Mouse (Mus musculus): ENCODE data around the gene Zkscan2. TPM values are rescaled to one million over a fixed set of nuclear protein-coding genes. Genes with fewer than 3 reads are reported as not detected.

Gene Zkscan2
- polyA plus RNA-seq, 1 experiment from 2014 or later, result 0.83 TPM

- WGBS, result 68% methylated on average over 4 of the region's 4 CpGs
- Histone ChIP-seq H3K4me2 (no peak overlapping the region), H3K4me1 (replicated peaks) (peaks cover 15% of the 10 kb centered on the region), H3K9me3 (replicated peaks) (no peaks in the 10 kb centered on the region), H3K4me3 (no peak overlapping the region), H3K27me3 (peaks cover 4% of the 10 kb centered on the region; the same call in 1 of the 2 replicates), H3K27ac (no peak overlapping the region), H3K36me3 (no peaks in the 10 kb centered on the region), H3K9ac (no peak overlapping the region)
- ATAC-seq (replicated peaks; ENCODE audit: insufficient number of reproducible peaks, insufficient read depth, low FRiP score, low read depth), result no peak
These were observed 36.7 kb downstream of the Zkscan2 start for GRCm38 (mm10) chr7:123463569-123463968.

DNA sequence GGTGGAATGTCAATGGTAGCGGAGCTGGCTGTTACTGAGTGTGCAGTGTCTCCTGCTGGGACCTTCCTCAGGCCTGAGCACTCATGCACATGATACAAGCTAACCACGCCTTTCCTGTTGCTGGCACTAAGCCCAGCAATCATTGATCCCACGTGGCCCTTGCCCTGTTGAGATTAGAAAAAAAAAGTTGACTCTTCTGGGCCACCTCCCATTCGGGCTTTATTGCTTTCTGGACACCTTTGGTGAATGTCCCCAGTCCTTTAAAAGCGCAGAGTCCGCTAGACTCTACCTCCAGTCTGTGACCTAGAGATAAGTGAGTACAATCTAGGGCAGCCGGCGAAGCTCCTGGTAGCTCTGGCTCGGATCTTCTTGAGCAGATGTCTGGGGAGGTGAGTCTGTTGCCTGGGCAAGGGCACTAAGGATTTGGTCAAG is 38.2 kb downstream of the Zkscan2 start, which contains the start of gene Aqp8:
Aqp8 (plus strand) TSS at position 222 of the 432 bp plus-strand sequence.
- no peaks in the 10 kb centered on the region for H3K36me3 ChIP-seq
- peaks cover 4% of the 10 kb centered on the region; the same call in 1 of the 2 replicates for H3K27me3 ChIP-seq
- ATAC-seq (replicated peaks; ENCODE audit: insufficient number of reproducible peaks, insufficient read depth, low FRiP score, low read depth), result peak; percentile 78; the same call in 1 of the 2 replicates
- H3K9me3 ChIP-seq (replicated peaks), result no peaks in the 10 kb centered on the region
- H3K4me3 ChIP-seq, result no peak within 1 kb of the TSS
- H3K27ac ChIP-seq, result no peak within 1 kb of the TSS
- H3K4me2 ChIP-seq, result no peak within 1 kb of the TSS
- no peak within 1 kb of the TSS for H3K9ac ChIP-seq
- H3K4me1 ChIP-seq (replicated peaks), result peaks cover 12% of the 10 kb centered on the region
- 30% methylated on average over 9 of the region's 9 CpGs for WGBS

DNA sequence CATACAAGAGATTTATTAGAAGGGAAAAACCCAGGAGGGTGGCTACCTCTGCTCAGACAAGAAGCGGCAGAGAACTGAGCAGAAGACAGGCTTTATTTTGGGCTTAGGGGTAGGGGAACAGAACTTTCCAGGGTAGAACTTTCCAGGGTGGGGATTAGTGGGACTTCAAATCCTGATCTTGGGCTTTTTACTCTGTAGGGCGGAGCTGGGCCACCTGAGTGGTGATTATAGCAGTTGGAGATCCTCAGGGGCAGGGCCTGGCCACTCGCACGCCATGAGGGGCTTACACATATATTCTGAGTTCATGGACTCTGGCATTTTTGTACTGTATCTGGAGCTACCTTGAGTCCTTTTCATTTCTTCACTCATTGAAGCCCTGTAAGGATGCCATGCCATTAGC is 38.9 kb downstream of the Zkscan2 start:
- H3K27me3 ChIP-seq, result peaks cover 4% of the 10 kb centered on the region; the same call in 1 of the 2 replicates
- H3K4me3 ChIP-seq, result no peak overlapping the region
- ATAC-seq (replicated peaks; ENCODE audit: insufficient number of reproducible peaks, insufficient read depth, low FRiP score, low read depth), result no peak
- H3K27ac ChIP-seq, result no peak overlapping the region
- H3K4me2 ChIP-seq, result no peak overlapping the region
- H3K36me3 ChIP-seq, result no peaks in the 10 kb centered on the region
- WGBS, result 94% methylated on average over 4 of the region's 4 CpGs
- peaks cover 12% of the 10 kb centered on the region for H3K4me1 ChIP-seq (replicated peaks)
- H3K9ac ChIP-seq, result no peak overlapping the region
- H3K9me3 ChIP-seq (replicated peaks), result no peaks in the 10 kb centered on the region

DNA sequence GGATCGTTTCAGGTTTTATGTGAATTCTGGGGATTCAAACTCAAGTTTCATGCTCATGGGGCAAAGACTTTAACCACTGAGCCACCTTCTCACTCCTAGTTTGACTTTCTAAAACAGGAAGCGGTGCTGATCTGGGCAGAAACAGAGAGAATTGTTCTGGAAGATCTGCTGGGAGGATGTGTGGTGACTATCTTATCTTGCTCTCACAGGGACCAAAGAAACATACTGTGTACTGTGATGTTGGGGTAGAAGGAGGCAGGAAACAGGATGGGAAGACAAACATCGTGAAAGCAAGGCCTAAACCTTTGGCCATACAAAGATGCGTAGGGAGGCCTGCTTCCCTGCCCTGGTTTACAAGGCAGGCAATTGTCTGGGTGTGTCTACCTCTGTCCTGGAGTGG is 41.0 kb downstream of the Zkscan2 start:
- Histone ChIP-seq H3K4me3 (no peak overlapping the region), H3K27me3 (no peaks in the 10 kb centered on the region), H3K27ac (no peak overlapping the region), H3K9ac (no peak overlapping the region), H3K4me1 (replicated peaks) (peaks cover 12% of the 10 kb centered on the region), H3K9me3 (replicated peaks) (no peaks in the 10 kb centered on the region), H3K36me3 (no peaks in the 10 kb centered on the region), H3K4me2 (no peak overlapping the region)
- 63% methylated on average over 4 of the region's 4 CpGs for WGBS
- no peak for ATAC-seq (replicated peaks; ENCODE audit: insufficient number of reproducible peaks, insufficient read depth, low FRiP score, low read depth)

DNA sequence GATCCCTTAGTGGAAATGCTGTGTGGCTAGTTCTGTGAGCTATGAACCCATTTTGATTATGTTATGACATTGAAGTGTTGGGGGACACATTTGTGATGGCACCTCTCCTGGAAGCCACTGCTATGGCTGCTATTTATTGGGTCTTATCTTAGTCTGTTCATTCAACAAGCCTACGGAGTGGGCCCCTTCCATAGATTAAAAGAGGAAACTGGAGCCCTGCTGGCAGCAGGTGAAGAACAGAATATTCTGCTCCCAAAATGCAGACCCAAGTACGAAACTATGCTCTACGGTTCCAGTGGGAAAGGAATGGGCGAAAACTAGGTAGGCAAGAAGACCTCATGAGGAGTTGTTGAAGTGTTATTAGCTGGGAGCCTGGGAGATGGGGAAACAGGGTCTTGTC is 41.9 kb downstream of the Zkscan2 start:
- Histone ChIP-seq H3K9me3 (replicated peaks) (no peaks in the 10 kb centered on the region), H3K9ac (no peak overlapping the region), H3K4me2 (no peak overlapping the region), H3K4me1 (replicated peaks) (peaks cover 12% of the 10 kb centered on the region), H3K36me3 (no peaks in the 10 kb centered on the region), H3K4me3 (no peak overlapping the region), H3K27me3 (no peaks in the 10 kb centered on the region), H3K27ac (no peak overlapping the region)
- 79% methylated on average over 4 of the region's 4 CpGs for WGBS
- ATAC-seq (replicated peaks; ENCODE audit: insufficient number of reproducible peaks, insufficient read depth, low FRiP score, low read depth), result no peak

- Histone ChIP-seq H3K4me2 (no peak overlapping the region), H3K27me3 (no peaks in the 10 kb centered on the region), H3K9ac (no peak overlapping the region), H3K36me3 (no peaks in the 10 kb centered on the region), H3K4me3 (no peak overlapping the region), H3K27ac (no peak overlapping the region), H3K9me3 (replicated peaks) (no peaks in the 10 kb centered on the region), H3K4me1 (replicated peaks) (peaks cover 4% of the 10 kb centered on the region; the same call in 1 of the 2 replicates)
- no peak for ATAC-seq (replicated peaks; ENCODE audit: insufficient number of reproducible peaks, insufficient read depth, low FRiP score, low read depth)
- 84% methylated on average over 3 of the region's 3 CpGs for WGBS
These were observed 45.2 kb downstream of the Zkscan2 start for GRCm38 (mm10) chr7:123455088-123455487.

- H3K9ac ChIP-seq, result no peak overlapping the region
- no peak overlapping the region for H3K27ac ChIP-seq
- no peak for ATAC-seq (replicated peaks; ENCODE audit: insufficient number of reproducible peaks, insufficient read depth, low FRiP score, low read depth)
- peaks cover 4% of the 10 kb centered on the region; the same call in 1 of the 2 replicates for H3K4me1 ChIP-seq (replicated peaks)
- no peaks in the 10 kb centered on the region for H3K36me3 ChIP-seq
- H3K27me3 ChIP-seq, result no peaks in the 10 kb centered on the region
- no peaks in the 10 kb centered on the region for H3K9me3 ChIP-seq (replicated peaks)
- H3K4me3 ChIP-seq, result no peak overlapping the region
- WGBS, result 56% methylated on average over 8 of the region's 8 CpGs
- no peak overlapping the region for H3K4me2 ChIP-seq
These were observed 47.2 kb downstream of the Zkscan2 start for GRCm38 (mm10) chr7:123453066-123453465.

- H3K9ac ChIP-seq, result no peak overlapping the region
- H3K4me1 ChIP-seq (replicated peaks), result peaks cover 4% of the 10 kb centered on the region; the same call in 1 of the 2 replicates
- H3K27me3 ChIP-seq, result no peaks in the 10 kb centered on the region
- no peak overlapping the region for H3K4me2 ChIP-seq
- H3K36me3 ChIP-seq, result no peaks in the 10 kb centered on the region
- no peaks in the 10 kb centered on the region for H3K9me3 ChIP-seq (replicated peaks)
- ATAC-seq (replicated peaks; ENCODE audit: insufficient number of reproducible peaks, insufficient read depth, low FRiP score, low read depth), result no peak
- no peak overlapping the region for H3K4me3 ChIP-seq
- H3K27ac ChIP-seq, result no peak overlapping the region
- WGBS, result 54% methylated on average over 6 of the region's 6 CpGs
These were observed 47.7 kb downstream of the Zkscan2 start for GRCm38 (mm10) chr7:123452551-123452950.

DNA sequence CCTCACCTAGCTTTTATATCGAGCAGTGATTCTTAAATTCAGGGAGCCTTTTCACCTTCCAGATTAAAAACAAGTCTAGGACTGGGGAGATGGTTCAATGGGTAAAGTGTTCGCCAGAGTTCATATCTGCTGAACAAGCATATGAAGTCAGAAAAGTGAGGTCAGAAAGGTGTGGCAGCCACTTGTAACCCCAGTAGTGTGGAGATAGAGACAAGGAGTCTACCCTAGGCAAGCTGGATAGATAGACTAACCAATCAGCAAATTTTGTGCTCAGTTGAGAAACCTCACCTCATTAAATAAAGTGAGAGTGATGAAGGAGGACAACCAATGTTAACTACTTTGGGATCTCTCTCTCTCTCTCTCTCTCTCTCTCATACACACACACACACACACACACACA is 49.7 kb downstream of the Zkscan2 start:
- WGBS, result 80% methylated on average over 2 of the region's 2 CpGs
- Histone ChIP-seq H3K9ac (no peak overlapping the region), H3K4me1 (replicated peaks) (peaks cover 4% of the 10 kb centered on the region; the same call in 1 of the 2 replicates)

GRCm38 (mm10) chr7:123449676-123450075 is 50.6 kb downstream of the Zkscan2 start:
- no peak for ATAC-seq (replicated peaks; ENCODE audit: insufficient number of reproducible peaks, insufficient read depth, low FRiP score, low read depth)

More for the DNA sequence above, 49.7 kb downstream of the Zkscan2 start:
- Histone ChIP-seq H3K4me2 (no peak overlapping the region), H3K36me3 (no peaks in the 10 kb centered on the region), H3K4me3 (no peak overlapping the region), H3K9me3 (replicated peaks) (no peaks in the 10 kb centered on the region), H3K27me3 (no peaks in the 10 kb centered on the region), H3K27ac (no peak overlapping the region)
- ATAC-seq (replicated peaks; ENCODE audit: insufficient number of reproducible peaks, insufficient read depth, low FRiP score, low read depth), result no peak

DNA sequence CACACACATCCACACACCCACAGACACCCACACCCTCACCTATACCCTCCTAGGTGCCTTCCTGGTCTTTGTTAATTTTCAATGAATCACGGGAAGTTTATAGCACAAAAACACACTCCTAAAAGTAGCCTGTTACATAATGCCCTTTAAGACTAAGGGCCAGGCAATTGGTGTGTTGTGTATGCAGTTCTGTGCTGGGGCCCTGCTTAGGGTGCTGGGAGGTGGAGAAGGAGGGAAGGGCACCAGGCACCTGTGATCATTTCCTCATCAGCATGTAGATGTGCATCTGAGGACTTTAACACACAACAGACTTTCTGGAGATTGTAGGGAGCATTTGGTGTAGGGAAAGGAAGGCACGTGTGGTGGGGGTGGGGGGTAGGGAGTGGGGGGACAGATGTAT is 51.5 kb downstream of the Zkscan2 start:
- H3K4me3 ChIP-seq, result no peak overlapping the region
- H3K9ac ChIP-seq, result no peak overlapping the region
- WGBS, result 87% methylated on average over 2 of the region's 2 CpGs
- H3K9me3 ChIP-seq (replicated peaks), result no peaks in the 10 kb centered on the region
- peaks cover 4% of the 10 kb centered on the region; the same call in 1 of the 2 replicates for H3K4me1 ChIP-seq (replicated peaks)
- no peak for ATAC-seq (replicated peaks; ENCODE audit: insufficient number of reproducible peaks, insufficient read depth, low FRiP score, low read depth)
- H3K36me3 ChIP-seq, result no peaks in the 10 kb centered on the region
- no peaks in the 10 kb centered on the region for H3K27me3 ChIP-seq
- H3K27ac ChIP-seq, result no peak overlapping the region
- no peak overlapping the region for H3K4me2 ChIP-seq

More at GRCm38 (mm10) chr7:123449676-123450075, 50.6 kb downstream of the Zkscan2 start:
- Histone ChIP-seq H3K27ac (no peak overlapping the region), H3K27me3 (no peaks in the 10 kb centered on the region), H3K4me3 (no peak overlapping the region), H3K9me3 (replicated peaks) (no peaks in the 10 kb centered on the region), H3K36me3 (no peaks in the 10 kb centered on the region), H3K9ac (no peak overlapping the region), H3K4me1 (replicated peaks) (peaks cover 4% of the 10 kb centered on the region; the same call in 1 of the 2 replicates), H3K4me2 (no peak overlapping the region)
- WGBS, result 72% methylated on average over 10 of the region's 10 CpGs

DNA sequence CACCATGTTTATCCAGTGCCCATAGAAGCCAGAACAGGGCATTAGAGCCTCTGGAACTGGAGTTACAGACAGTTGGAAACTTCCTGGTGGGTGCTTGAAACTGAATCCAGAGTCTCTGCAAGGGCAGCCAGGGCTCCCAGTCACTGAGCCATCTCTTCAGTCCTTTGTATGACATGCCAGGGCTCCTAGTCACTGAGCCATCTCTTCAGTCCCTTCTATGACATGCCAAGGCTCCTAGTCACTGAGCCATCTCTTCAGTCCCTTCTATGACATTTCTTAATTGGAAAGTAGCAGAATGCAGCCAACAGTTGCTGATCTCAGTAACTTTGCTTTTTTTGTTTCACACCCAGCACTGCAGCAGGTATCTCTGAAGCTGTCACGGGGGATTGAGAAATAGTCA is 58.2 kb downstream of the Zkscan2 start:
- ATAC-seq (replicated peaks; ENCODE audit: insufficient number of reproducible peaks, insufficient read depth, low FRiP score, low read depth), result no peak
- H3K4me1 ChIP-seq (replicated peaks), result 0 out of 2 replicates have a peak, but pooled peaks cover 2% of the 10 kb centered on the region
- H3K4me2 ChIP-seq, result no peak overlapping the region
- H3K9me3 ChIP-seq (replicated peaks), result no peaks in the 10 kb centered on the region
- no peak overlapping the region for H3K27ac ChIP-seq
- H3K9ac ChIP-seq, result no peak overlapping the region
- H3K27me3 ChIP-seq, result no peaks in the 10 kb centered on the region
- no peaks in the 10 kb centered on the region for H3K36me3 ChIP-seq
- 60% methylated on average over 1 of the region's 1 CpGs for WGBS
- no peak overlapping the region for H3K4me3 ChIP-seq

Measured in heart, embryonic 15.5 days (tissue).